Mouse (Mus musculus) lung, embryonic 15.5 days (tissue): ENCODE results near the gene Eml1. TPM values are rescaled to one million over a fixed set of nuclear protein-coding genes. Genes with fewer than 3 reads are reported as not detected.

Source experiments
- ATAC-seq: fragments of 200-750 bp; cut with Nextera tagmentation; 2 replicates; pipeline ENCODE4 v1.8.0; 2017; ENCODE audit warnings: moderate number of reproducible peaks, borderline replicate concordance; ENCODE audit not compliant: low FRiP score, low TSS enrichment; ENCODE audit errors: extremely low read depth
- H3K27ac ChIP-seq: fragments of 300-500 bp; sonication (generic); 2 replicates; pipeline ENCODE4 v1.5.1; 2015; ENCODE audit warnings: moderate library complexity, mild to moderate bottlenecking, inconsistent platforms
- H3K27me3 ChIP-seq: fragments of 300-500 bp; sonication (generic); 2 replicates; pipeline ENCODE4 v1.6.1; 2015; ENCODE audit warnings: inconsistent platforms
- H3K36me3 ChIP-seq: fragments of 300-500 bp; sonication (generic); 2 replicates; pipeline ENCODE4 v1.6.1; 2015; ENCODE audit warnings: inconsistent platforms
- H3K4me1 ChIP-seq: fragments of 300-500 bp; sonication (generic); 2 replicates; pipeline ENCODE4 v1.6.1; 2015; ENCODE audit warnings: inconsistent platforms
- H3K4me2 ChIP-seq: fragments of 300-500 bp; sonication (generic); 2 replicates; pipeline ENCODE4 v1.6.1; 2015; ENCODE audit warnings: inconsistent platforms, mild to moderate bottlenecking, moderate library complexity
- H3K4me3 ChIP-seq: fragments of 300-500 bp; sonication (generic); 2 replicates; pipeline ENCODE4 v1.5.1; 2015; ENCODE audit warnings: mild to moderate bottlenecking, inconsistent platforms
- H3K9ac ChIP-seq: fragments of 300-500 bp; sonication (generic); 2 replicates; pipeline ENCODE4 v1.6.1; 2015; ENCODE audit warnings: inconsistent platforms
- H3K9me3 ChIP-seq: fragments of 300-500 bp; sonication (generic); 2 replicates; pipeline ENCODE4 v1.6.1; 2016; ENCODE audit warnings: inconsistent platforms
- WGBS: fragments of 180-500 bp; shearing (Covaris S2); methylation state at CpG from one replicate; pipeline ENCODE4 v1.1.7; 2015; 5-methylcytosine and 5-hydroxymethylcytosine counted together
- polyA plus RNA-seq: library from polyadenylated mRNA; unstranded; fragments of >200 nt; fragmentation: Nextera tagmentation; extraction: Ambion mirVana; gene quantifications from 2 replicates; pipeline ENCODE4 v1.2.1, GENCODE M21; 2015

Gene Eml1
- polyA plus RNA-seq, 1 experiment from 2014 or later, result 117 TPM

DNA sequence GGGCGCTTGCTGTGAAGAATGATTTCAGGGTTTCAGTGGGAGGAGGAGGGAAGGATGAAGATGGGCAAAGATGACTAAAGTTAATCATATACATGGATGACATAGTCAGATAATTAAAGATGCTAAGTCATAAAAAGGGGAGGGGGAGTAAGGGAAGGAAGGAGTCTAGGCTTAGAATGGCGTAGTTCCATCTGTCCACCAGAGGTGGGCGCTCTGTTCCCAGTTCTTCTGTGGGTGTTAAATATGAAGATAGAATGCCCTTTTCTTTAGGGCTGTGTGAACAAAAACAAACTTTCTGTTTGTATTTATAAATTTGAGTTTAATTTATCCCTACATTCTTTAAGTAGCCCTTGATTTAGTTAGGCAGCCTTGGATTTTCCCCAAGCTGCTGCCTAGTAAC is 192.5 kb downstream of the Eml1 start:
- Histone ChIP-seq H3K27me3 (no peaks in the 10 kb centered on the region), H3K4me3 (no peak overlapping the region), H3K4me2 (no peak overlapping the region), H3K27ac (no peak overlapping the region), H3K9me3 (no peaks in the 10 kb centered on the region), H3K36me3 (no peaks in the 10 kb centered on the region), H3K4me1 (peaks cover 19% of the 10 kb centered on the region), H3K9ac (no peak overlapping the region)
- 90% methylated on average over 3 of the region's 3 CpGs for WGBS
- no peak for ATAC-seq

DNA sequence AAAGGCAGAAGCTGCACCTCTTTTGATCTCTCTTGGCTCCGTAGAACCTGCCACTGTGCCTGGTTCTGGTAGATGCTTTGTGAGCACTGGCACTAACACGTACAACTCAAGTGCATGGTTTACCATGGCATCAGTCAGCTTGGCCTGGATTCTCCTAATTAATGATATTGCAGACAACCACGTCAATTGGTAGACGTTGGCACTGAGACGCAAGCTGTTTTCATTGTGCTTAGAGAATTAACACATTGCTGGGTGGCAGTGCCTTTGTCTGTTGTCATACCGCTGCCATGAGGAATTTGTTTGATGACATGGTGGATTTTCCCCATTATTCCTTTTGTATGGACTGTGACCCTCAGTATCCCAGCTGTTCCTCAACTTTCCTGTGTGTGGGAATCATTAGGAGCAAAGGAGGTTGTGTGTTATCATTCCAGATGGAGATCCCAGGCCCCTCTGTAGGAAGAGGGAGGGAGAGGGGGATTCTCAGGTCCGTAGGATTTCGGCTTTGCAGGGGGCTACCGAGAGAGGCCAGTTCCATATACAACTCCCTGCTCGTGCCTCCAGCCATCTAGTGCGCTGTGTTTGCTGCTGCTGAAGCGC is 194.3 kb downstream of the Eml1 start:
- Histone ChIP-seq H3K27me3 (no peaks in the 10 kb centered on the region), H3K4me1 (0 out of 2 replicates have a peak, but pooled peaks cover 7% of the 10 kb centered on the region), H3K36me3 (no peaks in the 10 kb centered on the region), H3K9ac (no peak overlapping the region), H3K9me3 (no peaks in the 10 kb centered on the region), H3K4me2 (no peak overlapping the region), H3K27ac (no peak overlapping the region), H3K4me3 (no peak overlapping the region)
- 78% methylated on average over 12 of the region's 12 CpGs for WGBS
- no peak for ATAC-seq

DNA sequence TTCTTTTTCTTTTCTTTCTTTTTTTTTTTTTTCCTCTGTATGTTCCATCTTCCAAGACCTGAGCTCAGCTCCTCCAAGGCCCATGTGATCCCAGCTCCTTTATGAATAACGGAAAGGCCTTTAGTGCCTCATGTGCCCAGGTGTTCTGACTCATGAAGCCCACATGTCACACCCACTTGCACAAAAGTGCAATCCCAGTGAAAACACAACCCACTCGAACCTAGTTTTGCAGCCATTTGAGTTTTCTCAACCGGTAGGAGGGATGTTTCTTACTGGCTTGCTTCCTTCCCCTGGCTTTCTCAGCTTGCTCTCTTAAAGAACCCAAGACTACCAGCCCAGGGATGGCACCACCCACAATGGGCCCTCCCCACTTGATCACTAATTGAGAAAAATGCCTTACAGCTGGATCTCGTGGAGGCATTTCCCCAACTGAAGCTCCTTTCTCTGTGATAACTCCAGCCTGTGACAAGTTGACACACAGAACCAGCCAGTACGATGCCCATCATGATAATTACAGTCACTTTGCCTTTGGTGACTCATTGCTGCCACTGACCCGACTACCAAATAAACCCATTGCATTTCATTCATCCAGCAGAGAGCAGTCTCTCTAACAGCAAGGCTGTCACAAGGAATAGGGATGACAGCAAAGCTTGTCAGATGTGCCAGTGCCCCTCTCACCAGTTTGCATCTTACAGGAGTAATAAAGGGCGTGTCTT is 208.6 kb downstream of the Eml1 start:
- H3K4me2 ChIP-seq, result no peak overlapping the region
- no peaks in the 10 kb centered on the region for H3K9me3 ChIP-seq
- peaks cover 2% of the 10 kb centered on the region; the same call in 1 of the 2 replicates for H3K36me3 ChIP-seq
- H3K27ac ChIP-seq, result no peak overlapping the region
- H3K4me3 ChIP-seq, result no peak overlapping the region
- no peak overlapping the region for H3K9ac ChIP-seq
- WGBS, result 79% methylated on average over 7 of the region's 7 CpGs
- H3K27me3 ChIP-seq, result no peaks in the 10 kb centered on the region
- no peak for ATAC-seq
- no peaks in the 10 kb centered on the region; the same call in 1 of the 2 replicates for H3K4me1 ChIP-seq

DNA sequence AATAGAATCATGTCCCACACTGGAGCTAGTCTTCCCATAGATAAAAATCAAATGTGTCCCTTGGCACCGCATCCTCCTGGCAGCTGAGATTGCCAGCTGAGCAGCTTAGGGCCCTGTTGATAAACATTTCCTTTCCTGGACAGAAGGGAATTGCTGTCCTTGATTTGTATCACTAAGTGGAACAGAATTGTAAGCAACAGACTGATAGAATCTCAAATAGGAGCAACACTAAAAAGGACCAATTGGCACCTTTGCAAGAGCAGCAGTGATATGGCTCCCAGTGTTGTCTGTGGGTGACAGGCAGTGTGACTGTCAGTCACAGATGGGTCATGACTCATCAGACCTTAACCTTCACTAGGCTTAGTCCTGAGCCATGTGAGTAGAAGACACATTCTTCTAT is 213.0 kb downstream of the Eml1 start:
- 58% methylated on average over 1 of the region's 1 CpGs for WGBS
- Histone ChIP-seq H3K27ac (no peak overlapping the region), H3K9me3 (no peaks in the 10 kb centered on the region), H3K27me3 (no peaks in the 10 kb centered on the region), H3K4me3 (no peak overlapping the region), H3K36me3 (peaks cover 6% of the 10 kb centered on the region; the same call in 1 of the 2 replicates), H3K4me2 (no peak overlapping the region), H3K9ac (no peak overlapping the region), H3K4me1 (no peaks in the 10 kb centered on the region; the same call in 1 of the 2 replicates)
- ATAC-seq, result no peak

Other genes starting within 250 kb of the Eml1 start
- 84.3 and 87.2 TPM in 2 replicates for gene Setd3, start 191.6 kb upstream of the Eml1 start, polyA plus RNA-seq
- gene Ccnk, start 191.4 kb upstream of the Eml1 start, polyA plus RNA-seq, result 3.0 and 3.3 TPM in 2 replicates
- 4.9 and 6.1 TPM in 2 replicates for gene Ccdc85c, start 95.5 kb upstream of the Eml1 start, polyA plus RNA-seq
- 0.89 and 1.0 TPM in 2 replicates for gene Hhipl1, start 64.7 kb upstream of the Eml1 start, polyA plus RNA-seq
- gene Cyp46a1, start 36.6 kb upstream of the Eml1 start, polyA plus RNA-seq, result 6.3 and 6.6 TPM in 2 replicates
- gene Evl, start 183.8 kb downstream of the Eml1 start, polyA plus RNA-seq, result 55.6 and 57.2 TPM in 2 replicates